Mouse (Mus musculus) hindbrain, embryonic 12.5 days (tissue): ENCODE data around the gene Ptprr. TPM values are rescaled to one million over a fixed set of nuclear protein-coding genes. Genes with fewer than 3 reads are reported as not detected.

Experiments used
- ATAC-seq: fragments of 200-750 bp; cut with Nextera tagmentation; 2 replicates; pipeline ENCODE4 v1.8.0; 2017; ENCODE audit warnings: moderate TSS enrichment; ENCODE audit not compliant: low FRiP score
- H3K27ac ChIP-seq: fragments of 300-500 bp; sonication (generic); 2 replicates; pipeline ENCODE4 v1.5.1; 2016; ENCODE audit warnings: mild to moderate bottlenecking
- H3K27me3 ChIP-seq: fragments of 300-500 bp; sonication (generic); 2 replicates; pipeline ENCODE4 v1.6.1; 2016; ENCODE audit warnings: mild to moderate bottlenecking
- H3K36me3 ChIP-seq: fragments of 300-500 bp; sonication (generic); 2 replicates; pipeline ENCODE4 v1.6.1; 2016; ENCODE audit warnings: mild to moderate bottlenecking
- H3K4me1 ChIP-seq: fragments of 300-500 bp; sonication (generic); 2 replicates; pipeline ENCODE4 v1.6.1; 2016
- H3K4me2 ChIP-seq: fragments of 300-500 bp; sonication (generic); replicated peaks from 2 replicates; pipeline ENCODE4 v1.6.1; 2016; ENCODE audit warnings: mild to moderate bottlenecking
- H3K4me3 ChIP-seq: fragments of 300-500 bp; sonication (generic); 2 replicates; pipeline ENCODE4 v1.5.1; 2016; ENCODE audit warnings: mild to moderate bottlenecking
- H3K9ac ChIP-seq: fragments of 300-500 bp; sonication (generic); 2 replicates; pipeline ENCODE4 v1.6.1; 2016; ENCODE audit warnings: mild to moderate bottlenecking, moderate library complexity
- H3K9me3 ChIP-seq: fragments of 300-500 bp; sonication (generic); replicated peaks from 2 replicates; pipeline ENCODE4 v1.6.1; 2016; ENCODE audit warnings: mild to moderate bottlenecking
- WGBS: fragments of 180-500 bp; shearing (Covaris S2); methylation state at CpG from one replicate; pipeline ENCODE4 v1.1.7; 2016; 5-methylcytosine and 5-hydroxymethylcytosine counted together
- polyA plus RNA-seq: library from polyadenylated mRNA; unstranded; fragments of >200 nt; fragmentation: Nextera tagmentation; extraction: Ambion mirVana; gene quantifications from 2 replicates; pipeline ENCODE4 v1.2.1, GENCODE M21; 2016

Ptprr gene
- polyA plus RNA-seq, 1 experiment from 2014 or later, result 4.6 TPM

DNA sequence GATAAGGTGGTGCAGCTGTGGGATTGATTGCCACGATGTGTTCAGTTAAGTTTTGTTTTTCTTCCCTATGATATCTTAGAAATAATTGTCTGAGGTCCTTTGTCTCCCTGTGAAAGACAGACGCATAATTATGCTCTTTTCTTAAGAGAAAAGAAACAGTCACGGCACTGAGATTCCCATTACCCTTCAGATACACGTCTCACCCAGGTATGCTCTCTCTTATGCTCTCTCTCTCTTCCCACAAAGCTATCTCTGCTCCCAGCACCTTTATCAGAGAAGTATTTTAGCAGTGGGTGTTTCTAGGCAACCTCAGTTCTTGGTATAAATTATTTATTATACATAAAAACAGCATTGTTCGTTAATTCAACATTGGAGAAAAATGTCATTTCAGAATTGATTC is 107.4 kb downstream of the Ptprr start:
- no peaks in the 10 kb centered on the region for H3K27me3 ChIP-seq
- H3K27ac ChIP-seq, result no peak overlapping the region
- H3K4me3 ChIP-seq, result no peak overlapping the region
- H3K9me3 ChIP-seq, result no peaks in the 10 kb centered on the region
- no peak for ATAC-seq
- H3K4me1 ChIP-seq, result no peaks in the 10 kb centered on the region
- WGBS, result 71% methylated on average over 5 of the region's 5 CpGs
- H3K9ac ChIP-seq, result no peak overlapping the region
- no peak overlapping the region for H3K4me2 ChIP-seq
- no peaks in the 10 kb centered on the region for H3K36me3 ChIP-seq

DNA sequence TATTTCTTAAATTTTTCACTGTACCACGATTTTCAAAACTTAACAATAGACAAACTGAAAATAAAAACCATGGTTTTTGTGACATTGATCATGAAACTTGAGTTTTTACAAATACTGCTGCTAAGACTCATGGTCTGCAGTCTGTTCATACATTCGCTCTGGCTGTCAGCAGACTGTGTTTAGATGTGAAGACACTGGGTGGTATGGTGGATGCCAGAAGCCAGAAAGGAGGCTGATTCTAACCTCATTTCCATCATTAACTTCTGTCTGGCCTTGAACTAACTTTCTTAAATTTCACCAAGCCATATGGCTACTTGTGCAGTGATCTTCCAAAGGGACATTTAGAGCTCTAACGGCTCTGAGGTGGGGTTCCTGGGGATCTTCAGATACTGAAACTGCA is 112.4 kb downstream of the Ptprr start:
- no peak overlapping the region for H3K9ac ChIP-seq
- H3K36me3 ChIP-seq, result no peaks in the 10 kb centered on the region
- H3K27me3 ChIP-seq, result no peaks in the 10 kb centered on the region
- no peak overlapping the region for H3K4me2 ChIP-seq
- 78% methylated on average over 3 of the region's 3 CpGs for WGBS
- no peaks in the 10 kb centered on the region for H3K4me1 ChIP-seq
- no peaks in the 10 kb centered on the region for H3K9me3 ChIP-seq
- ATAC-seq, result no peak
- H3K27ac ChIP-seq, result no peak overlapping the region
- no peak overlapping the region for H3K4me3 ChIP-seq

DNA sequence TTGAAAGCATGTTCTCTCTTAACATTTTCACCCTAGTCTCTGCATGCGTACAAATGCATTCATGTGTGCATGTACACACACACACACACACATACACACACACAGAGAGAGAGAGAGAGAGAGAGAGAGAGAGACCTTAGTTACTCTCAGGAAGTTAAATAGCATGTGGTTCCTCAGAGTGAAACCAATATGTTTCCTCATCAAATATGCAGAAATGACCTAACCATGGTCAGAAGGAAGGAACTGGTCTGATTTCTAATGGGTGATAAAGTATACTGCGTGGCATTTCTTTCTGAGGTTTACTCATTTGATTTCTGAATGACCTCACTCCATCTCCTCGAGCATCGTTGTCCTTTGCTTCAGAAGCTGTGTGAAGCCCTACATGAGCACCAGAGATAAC is 113.2 kb downstream of the Ptprr start:
- WGBS, result 93% methylated on average over 4 of the region's 4 CpGs

DNA sequence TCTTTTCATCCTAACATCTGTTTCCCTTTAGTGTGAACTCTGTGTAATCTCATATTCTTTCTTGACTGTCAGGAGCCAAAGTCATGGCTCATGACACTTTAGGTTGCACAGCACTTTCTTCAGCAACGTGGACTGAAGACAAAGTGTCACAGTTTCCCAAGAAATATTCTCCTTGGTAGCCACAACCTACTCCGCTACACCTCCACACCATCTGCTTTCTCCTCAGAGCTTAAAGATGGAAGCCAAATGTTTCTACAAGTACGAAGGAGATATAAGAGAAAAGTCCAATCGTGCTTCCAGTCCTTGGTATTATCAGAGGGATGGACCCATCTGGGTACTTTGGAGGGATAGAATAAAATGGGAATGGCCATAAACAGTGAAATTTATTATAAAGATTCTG is 114.2 kb downstream of the Ptprr start:
- Histone ChIP-seq H3K4me1 (no peaks in the 10 kb centered on the region), H3K4me3 (no peak overlapping the region), H3K36me3 (no peaks in the 10 kb centered on the region), H3K9ac (no peak overlapping the region), H3K4me2 (no peak overlapping the region), H3K9me3 (no peaks in the 10 kb centered on the region), H3K27ac (no peak overlapping the region), H3K27me3 (no peaks in the 10 kb centered on the region)
- WGBS, result 72% methylated on average over 4 of the region's 4 CpGs
- no peak for ATAC-seq

More for the DNA sequence above, 113.2 kb downstream of the Ptprr start:
- Histone ChIP-seq H3K4me3 (no peak overlapping the region), H3K4me2 (no peak overlapping the region), H3K36me3 (no peaks in the 10 kb centered on the region), H3K9me3 (no peaks in the 10 kb centered on the region), H3K4me1 (no peaks in the 10 kb centered on the region), H3K9ac (no peak overlapping the region), H3K27ac (no peak overlapping the region), H3K27me3 (no peaks in the 10 kb centered on the region)
- no peak for ATAC-seq

DNA sequence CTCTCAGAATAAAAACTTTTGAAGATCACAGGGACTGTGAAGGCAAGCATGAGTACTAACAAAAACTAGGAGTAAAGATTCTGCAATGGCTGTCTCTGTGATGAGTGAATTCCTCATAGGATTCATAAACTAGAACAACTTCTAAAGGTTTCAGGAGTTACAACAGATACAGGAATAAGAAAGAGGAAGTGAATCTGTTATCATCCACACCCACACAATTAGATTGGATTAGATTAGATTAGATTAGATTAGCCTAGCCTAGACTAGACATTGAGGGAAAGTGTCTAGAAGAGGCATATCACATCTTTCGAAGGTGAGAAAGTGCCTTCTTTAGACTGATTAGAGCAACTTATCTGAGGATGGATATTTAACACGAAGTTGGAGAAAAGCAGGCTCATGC is 117.2 kb downstream of the Ptprr start:
- Histone ChIP-seq H3K9ac (no peak overlapping the region), H3K4me1 (no peaks in the 10 kb centered on the region), H3K27me3 (no peaks in the 10 kb centered on the region), H3K27ac (no peak overlapping the region), H3K36me3 (no peaks in the 10 kb centered on the region), H3K4me3 (no peak overlapping the region), H3K9me3 (no peaks in the 10 kb centered on the region), H3K4me2 (no peak overlapping the region)
- 82% methylated on average over 2 of the region's 2 CpGs for WGBS
- ATAC-seq, result no peak

DNA sequence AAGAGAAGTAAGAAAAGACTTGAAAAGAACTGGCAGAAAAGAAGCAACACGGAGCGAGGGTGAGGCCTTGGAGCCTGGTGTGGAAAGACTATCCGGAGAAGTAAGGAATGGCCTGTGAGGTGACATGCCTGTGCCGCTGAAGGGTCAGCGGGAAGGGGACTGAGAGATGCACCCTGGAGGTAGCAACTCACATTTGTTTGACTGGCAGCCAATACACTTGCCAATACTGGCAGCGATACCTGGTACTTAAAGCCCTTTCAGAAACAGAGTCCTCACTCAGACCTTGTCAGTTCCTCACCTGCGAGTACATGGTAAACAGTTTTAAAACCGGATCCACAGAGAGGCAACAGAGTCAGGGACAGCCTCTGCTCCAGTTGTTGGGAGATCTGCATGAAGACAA is 122.2 kb downstream of the Ptprr start:
- H3K9me3 ChIP-seq, result no peaks in the 10 kb centered on the region
- no peaks in the 10 kb centered on the region for H3K4me1 ChIP-seq
- H3K4me2 ChIP-seq, result no peak overlapping the region
- no peak overlapping the region for H3K27ac ChIP-seq
- no peak for ATAC-seq
- WGBS, result 94% methylated on average over 8 of the region's 8 CpGs
- no peak overlapping the region for H3K4me3 ChIP-seq
- H3K27me3 ChIP-seq, result no peaks in the 10 kb centered on the region
- H3K9ac ChIP-seq, result no peak overlapping the region
- no peaks in the 10 kb centered on the region for H3K36me3 ChIP-seq

DNA sequence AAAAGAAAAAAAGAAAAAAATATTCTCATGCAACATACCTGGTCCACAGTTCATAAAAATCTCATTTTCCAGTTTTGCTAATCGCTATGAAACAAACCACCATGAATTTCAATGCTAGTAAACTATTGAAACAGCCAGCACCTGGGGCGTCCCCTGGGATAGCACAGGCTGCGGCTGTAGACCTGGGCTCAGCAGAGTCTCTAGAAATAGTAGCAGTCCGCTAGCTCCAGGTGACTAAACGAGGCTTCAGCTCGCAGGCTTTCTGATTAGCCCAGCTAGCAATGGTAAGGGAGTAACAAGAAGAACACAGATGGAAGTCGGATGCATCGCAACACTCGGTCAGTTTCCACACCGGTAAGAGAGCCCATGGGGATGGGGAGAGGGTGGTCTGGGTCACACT is 125.7 kb downstream of the Ptprr start:
- Histone ChIP-seq H3K27ac (no peak overlapping the region), H3K36me3 (no peaks in the 10 kb centered on the region), H3K27me3 (no peaks in the 10 kb centered on the region), H3K4me2 (no peak overlapping the region), H3K4me1 (peaks cover 6% of the 10 kb centered on the region; the same call in 1 of the 2 replicates), H3K4me3 (no peak overlapping the region), H3K9ac (no peak overlapping the region), H3K9me3 (no peaks in the 10 kb centered on the region)
- ATAC-seq, result no peak
- WGBS, result 75% methylated on average over 10 of the region's 10 CpGs

DNA sequence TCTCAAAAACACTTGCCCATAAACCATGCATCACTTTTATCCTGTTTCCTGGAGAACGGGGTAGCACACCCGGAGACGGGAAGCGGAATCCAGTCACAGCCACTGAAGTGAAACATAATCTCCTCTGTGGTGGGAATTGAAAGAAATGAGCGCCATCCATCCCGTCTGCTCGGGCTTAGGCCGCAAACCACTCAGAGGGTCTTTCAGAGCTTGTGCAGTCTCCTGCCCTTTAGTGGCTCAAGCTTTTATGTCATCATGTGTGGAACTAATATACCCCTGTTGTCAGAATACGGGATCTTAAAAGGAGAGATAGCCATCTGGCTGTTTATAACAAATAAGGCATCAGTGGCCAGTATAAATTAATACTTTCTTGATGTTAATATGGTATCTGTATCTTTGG is 128.1 kb downstream of the Ptprr start:
- Histone ChIP-seq H3K4me1 (peaks cover 6% of the 10 kb centered on the region; the same call in 1 of the 2 replicates), H3K27ac (0 out of 2 replicates have a peak overlapping the region, but pooled peaks have one; percentile 7), H3K4me2 (no peak overlapping the region), H3K9ac (no peak overlapping the region), H3K27me3 (no peaks in the 10 kb centered on the region), H3K9me3 (no peaks in the 10 kb centered on the region), H3K4me3 (no peak overlapping the region), H3K36me3 (no peaks in the 10 kb centered on the region)
- 27% methylated on average over 9 of the region's 9 CpGs for WGBS
- ATAC-seq, result no peak

DNA sequence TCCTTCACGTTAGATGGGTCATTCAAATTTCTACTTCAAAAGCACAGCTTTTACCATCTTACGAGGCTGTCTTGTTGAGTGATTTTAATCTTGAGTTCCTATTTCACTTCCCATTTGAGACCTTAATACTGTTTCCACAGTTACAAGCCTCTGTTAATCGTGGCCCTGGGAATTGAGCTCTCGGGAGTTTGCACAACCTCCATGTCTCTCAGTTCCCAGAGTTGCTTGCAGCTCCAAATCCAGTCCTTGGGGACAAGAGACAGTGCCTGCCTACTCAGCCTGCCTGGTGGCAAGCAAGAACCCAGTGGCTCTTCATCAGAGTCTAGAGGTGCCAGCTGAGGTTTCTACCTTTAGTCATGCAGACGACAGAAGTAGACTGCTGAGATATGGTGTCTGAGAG is 136.7 kb downstream of the Ptprr start:
- Histone ChIP-seq H3K9ac (no peak overlapping the region), H3K4me1 (no peaks in the 10 kb centered on the region), H3K4me2 (no peak overlapping the region), H3K4me3 (no peak overlapping the region), H3K27ac (no peak overlapping the region), H3K9me3 (no peaks in the 10 kb centered on the region), H3K27me3 (no peaks in the 10 kb centered on the region), H3K36me3 (no peaks in the 10 kb centered on the region)
- no peak for ATAC-seq
- 83% methylated on average over 5 of the region's 5 CpGs for WGBS

DNA sequence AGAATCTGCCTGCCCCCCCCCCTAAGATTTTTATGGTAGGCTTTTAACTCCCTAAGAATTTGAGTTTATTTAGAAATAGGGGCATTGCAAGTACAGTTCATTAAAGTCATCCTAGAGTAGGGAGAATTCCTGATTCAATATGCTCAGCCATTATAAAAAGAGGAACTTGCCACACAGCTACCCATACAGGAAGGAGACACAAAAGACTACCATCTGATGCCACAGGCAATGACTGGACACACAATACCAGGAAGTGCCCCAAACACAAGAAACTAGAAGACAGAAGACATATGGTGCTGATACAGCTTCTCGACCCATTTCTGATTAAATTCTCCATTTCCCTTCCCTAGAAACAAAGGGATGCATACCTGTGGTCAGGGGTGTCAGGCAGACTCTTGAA is 138.7 kb downstream of the Ptprr start:
- Histone ChIP-seq H3K4me3 (no peak overlapping the region), H3K9me3 (no peaks in the 10 kb centered on the region), H3K4me1 (no peaks in the 10 kb centered on the region), H3K27me3 (no peaks in the 10 kb centered on the region), H3K9ac (no peak overlapping the region), H3K4me2 (no peak overlapping the region), H3K36me3 (no peaks in the 10 kb centered on the region), H3K27ac (no peak overlapping the region)
- 83% methylated on average over 1 of the region's 1 CpGs for WGBS
- no peak for ATAC-seq

DNA sequence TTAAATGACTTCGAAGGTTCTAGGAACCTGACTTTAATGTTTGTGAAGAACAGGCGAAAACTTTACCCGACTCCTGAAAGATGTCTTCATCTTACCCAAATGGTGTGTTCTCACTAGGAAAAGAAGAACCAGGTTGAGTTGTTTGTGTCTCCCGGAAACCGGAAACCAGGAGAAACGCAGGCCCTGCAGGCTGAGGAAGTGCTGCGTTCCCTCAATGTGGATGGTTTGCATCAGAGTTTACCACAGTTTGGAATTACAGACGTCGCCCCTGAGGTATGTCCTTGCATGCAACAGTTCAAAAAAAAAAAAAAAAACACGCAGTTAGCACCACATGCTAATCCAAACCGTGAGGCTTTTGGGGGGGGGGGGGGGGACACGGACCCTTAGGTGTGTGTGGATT is 144.3 kb downstream of the Ptprr start:
- WGBS, result 68% methylated on average over 12 of the region's 12 CpGs

DNA sequence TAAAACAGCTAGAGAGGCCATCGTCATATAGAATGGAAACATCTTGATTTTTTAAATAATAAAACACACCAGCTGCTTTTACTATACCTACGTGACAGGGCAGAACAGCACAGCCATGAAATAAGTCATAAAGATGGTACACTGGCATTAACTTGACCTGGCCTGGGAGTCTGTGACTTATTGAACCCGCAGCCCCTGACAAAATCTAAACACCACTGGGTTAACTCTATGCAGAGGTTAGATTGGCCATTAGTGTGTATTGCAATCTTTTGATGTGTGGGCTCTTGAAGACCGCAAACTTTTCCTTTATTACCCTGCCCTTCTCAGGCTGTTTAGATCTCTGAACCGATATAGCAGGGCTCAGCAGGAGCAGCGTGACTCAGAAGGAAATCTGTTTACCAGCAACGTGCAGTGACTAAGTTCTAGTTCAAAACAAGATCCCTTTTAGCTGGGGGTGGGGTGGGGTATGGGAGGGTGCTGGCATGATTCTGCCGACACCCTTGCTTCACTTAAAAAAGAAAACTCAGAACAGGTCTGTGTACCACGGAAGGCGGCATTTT is 157.4 kb downstream of the Ptprr start:
- H3K4me3 ChIP-seq, result no peak overlapping the region
- H3K27ac ChIP-seq, result no peak overlapping the region
- peaks cover 7% of the 10 kb centered on the region for H3K4me1 ChIP-seq
- no peaks in the 10 kb centered on the region for H3K27me3 ChIP-seq
- no peak for ATAC-seq
- H3K36me3 ChIP-seq, result no peaks in the 10 kb centered on the region
- WGBS, result 64% methylated on average over 10 of the region's 10 CpGs
- H3K4me2 ChIP-seq, result no peak overlapping the region
- H3K9ac ChIP-seq, result no peak overlapping the region
- no peaks in the 10 kb centered on the region for H3K9me3 ChIP-seq

More for the DNA sequence above, 144.3 kb downstream of the Ptprr start:
- Histone ChIP-seq H3K27me3 (no peaks in the 10 kb centered on the region), H3K9ac (no peak overlapping the region), H3K4me3 (no peak overlapping the region), H3K4me2 (no peak overlapping the region), H3K4me1 (no peaks in the 10 kb centered on the region), H3K9me3 (no peaks in the 10 kb centered on the region), H3K36me3 (no peaks in the 10 kb centered on the region), H3K27ac (no peak overlapping the region)
- no peak for ATAC-seq

DNA sequence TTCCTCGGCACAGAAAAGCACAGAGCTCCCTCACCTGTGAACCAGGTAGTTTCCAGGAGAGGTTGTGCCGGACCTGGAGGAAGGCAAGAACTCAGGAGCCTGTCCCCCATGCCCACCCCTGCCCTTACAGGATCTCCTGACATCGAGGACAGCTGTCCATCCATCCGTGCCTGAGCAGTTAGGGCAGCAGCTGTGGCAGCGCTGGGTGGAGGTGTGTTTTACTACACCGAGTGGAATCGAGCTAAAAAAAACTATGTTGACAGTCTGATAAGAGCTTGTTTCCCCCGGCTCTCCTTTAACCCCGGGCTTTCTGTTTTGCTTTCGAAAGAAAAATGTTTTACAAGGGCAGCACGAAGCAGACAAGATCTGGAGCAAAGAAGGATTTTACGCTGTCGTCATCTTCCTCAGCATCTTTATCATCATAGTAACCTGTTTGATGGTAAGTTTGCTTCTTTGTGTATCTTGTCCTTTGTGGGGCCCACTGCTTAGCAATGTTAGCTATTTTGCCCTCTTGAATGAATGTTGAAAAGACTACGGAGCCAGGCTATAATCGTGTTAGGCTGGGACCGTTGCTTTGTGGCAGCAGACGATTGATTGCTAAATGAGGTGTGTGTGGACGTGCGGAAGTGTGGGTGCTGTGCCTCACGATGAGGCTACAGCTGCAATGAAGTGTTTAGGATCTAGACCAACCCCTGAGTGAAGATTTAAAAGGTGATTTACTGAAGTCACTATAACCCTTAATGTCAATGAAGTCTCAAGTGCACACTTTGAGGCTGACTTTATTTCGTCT is 159.6 kb downstream of the Ptprr start:
- H3K4me3 ChIP-seq, result 0 out of 2 replicates have a peak overlapping the region, but pooled peaks have one; percentile 7
- peak overlapping the region; percentile 36 for H3K4me2 ChIP-seq
- no peaks in the 10 kb centered on the region for H3K9me3 ChIP-seq
- H3K36me3 ChIP-seq, result no peaks in the 10 kb centered on the region
- H3K27me3 ChIP-seq, result no peaks in the 10 kb centered on the region
- no peak overlapping the region for H3K9ac ChIP-seq
- peaks cover 7% of the 10 kb centered on the region for H3K4me1 ChIP-seq
- ATAC-seq, result no peak
- 38% methylated on average over 21 of the region's 21 CpGs for WGBS
- no peak overlapping the region for H3K27ac ChIP-seq
